Mouse (Mus musculus): Measurements from ENCODE around the gene Chd2. TPM values are rescaled to one million over a fixed set of nuclear protein-coding genes. Genes with fewer than 3 reads are reported as not detected.
"Not testable (repeated sequence)": the region's sequence is repeated elsewhere in the genome, so short reads cannot be mapped to it uniquely, and the experiment has no call there.

The Chd2 gene
- polyA plus RNA-seq, 1 experiment: 36.9 TPM

GRCm38 (mm10) chr7:73576101-73576936, 34.7 kb upstream of the Chd2 start:
- peak overlapping the region; percentile 70 for H3K27ac ChIP-seq (ENCODE audit: insufficient read depth, low read depth, low read length)
- no peak for TF ChIP-seq POLR2A (IDR thresholded peaks at IDR 0.05; ENCODE audit: low read depth, low read length)
- TF ChIP-seq CTCF (conservative IDR thresholded peaks at IDR 0.05; ENCODE audit: insufficient read depth, insufficient read length, low read depth, low read length): no peak
- H3K27me3 ChIP-seq (replicated peaks; ENCODE audit: control insufficient read depth, insufficient read depth, low read length): no peaks in the 10 kb centered on the region
- no peak overlapping the region for H3K4me3 ChIP-seq (ENCODE audit: insufficient read depth, low read depth, low read length)
- no peaks in the 10 kb centered on the region for H3K36me3 ChIP-seq (ENCODE audit: control insufficient read depth, insufficient read depth, low read length)
- peak; percentile 78 for DNase-seq
- H3K4me1 ChIP-seq (ENCODE audit: control insufficient read depth, insufficient read depth, low read length): peaks cover 17% of the 10 kb centered on the region
- WGBS: 58% methylated on average over 16 of the region's 16 CpGs

DNA sequence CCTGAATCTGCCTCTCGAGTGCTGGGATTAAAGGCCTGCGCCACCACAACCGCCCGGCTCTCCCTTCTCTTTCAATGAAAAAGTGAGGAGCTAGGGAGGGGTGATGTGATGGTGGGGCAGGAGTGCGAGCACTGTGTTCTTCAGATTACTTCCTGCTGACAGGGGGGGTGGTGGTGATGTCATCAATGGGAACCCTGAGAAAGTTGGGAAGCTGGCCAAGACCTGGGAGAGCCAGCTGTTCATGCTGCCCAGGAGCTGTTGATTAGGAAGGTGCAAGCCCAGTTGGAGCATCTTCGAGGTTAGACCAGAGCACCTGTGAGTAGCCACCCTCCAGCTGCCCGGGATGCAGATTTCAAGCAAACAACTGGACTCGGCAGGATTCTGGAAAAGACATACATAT, 33.6 kb upstream of the Chd2 start:
- peaks cover 17% of the 10 kb centered on the region for H3K4me1 ChIP-seq (ENCODE audit: control insufficient read depth, insufficient read depth, low read length)
- 73% methylated on average over 8 of the region's 8 CpGs for WGBS
- peak; percentile 54 for DNase-seq
- TF ChIP-seq POLR2A (IDR thresholded peaks at IDR 0.05; ENCODE audit: low read depth, low read length): no peak
- no peak for TF ChIP-seq CTCF (conservative IDR thresholded peaks at IDR 0.05; ENCODE audit: insufficient read depth, insufficient read length, low read depth, low read length)
- H3K36me3 ChIP-seq (ENCODE audit: control insufficient read depth, insufficient read depth, low read length): no peaks in the 10 kb centered on the region
- H3K27me3 ChIP-seq (replicated peaks; ENCODE audit: control insufficient read depth, insufficient read depth, low read length): no peaks in the 10 kb centered on the region
- H3K27ac ChIP-seq (ENCODE audit: insufficient read depth, low read depth, low read length): no peak overlapping the region
- no peak overlapping the region for H3K4me3 ChIP-seq (ENCODE audit: insufficient read depth, low read depth, low read length)

DNA sequence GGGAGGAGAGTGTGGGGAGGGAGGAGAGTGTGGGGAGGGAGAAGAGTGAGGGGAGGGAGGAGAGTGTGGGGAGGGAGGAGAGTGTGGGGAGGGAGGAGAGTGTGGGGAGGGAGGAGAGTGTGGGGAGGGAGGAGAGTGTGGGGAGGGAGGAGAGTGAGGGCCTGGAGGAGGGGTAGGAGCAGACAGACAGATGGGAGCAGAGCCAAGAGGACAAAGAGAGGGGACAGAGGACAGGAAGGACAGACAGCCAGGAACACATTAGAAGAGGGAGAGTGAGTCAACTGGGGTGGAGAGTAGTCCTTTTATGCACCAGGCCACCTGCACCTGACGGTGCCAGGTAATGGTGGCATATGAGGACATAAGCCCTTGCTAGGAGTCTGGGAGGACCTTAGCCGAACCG, 33.0 kb upstream of the Chd2 start:
- peaks cover 17% of the 10 kb centered on the region for H3K4me1 ChIP-seq (ENCODE audit: control insufficient read depth, insufficient read depth, low read length)
- WGBS: 74% methylated on average over 3 of the region's 3 CpGs
- DNase-seq; H3K36me3 ChIP-seq (ENCODE audit: control insufficient read depth, insufficient read depth, low read length); H3K27me3 ChIP-seq (replicated peaks; ENCODE audit: control insufficient read depth, insufficient read depth, low read length); H3K4me3 ChIP-seq (ENCODE audit: insufficient read depth, low read depth, low read length); H3K27ac ChIP-seq (ENCODE audit: insufficient read depth, low read depth, low read length): not testable (repeated sequence)

- Histone ChIP-seq H3K4me3 (ENCODE audit: insufficient read depth, low read depth, low read length) (no peak overlapping the region), H3K27me3 (replicated peaks; ENCODE audit: control insufficient read depth, insufficient read depth, low read length) (no peaks in the 10 kb centered on the region), H3K36me3 (ENCODE audit: control insufficient read depth, insufficient read depth, low read length) (no peaks in the 10 kb centered on the region), H3K4me1 (ENCODE audit: control insufficient read depth, insufficient read depth, low read length) (peaks cover 7% of the 10 kb centered on the region), H3K27ac (ENCODE audit: insufficient read depth, low read depth, low read length) (no peak overlapping the region)
- WGBS: 72% methylated on average over 3 of the region's 3 CpGs
- DNase-seq: no peak
- TF ChIP-seq CTCF (conservative IDR thresholded peaks at IDR 0.05; ENCODE audit: insufficient read depth, insufficient read length, low read depth, low read length) (no peak), POLR2A (IDR thresholded peaks at IDR 0.05; ENCODE audit: low read depth, low read length) (no peak)
These were observed 30.9 kb upstream of the Chd2 start for GRCm38 (mm10) chr7:73572571-73572970.

DNA sequence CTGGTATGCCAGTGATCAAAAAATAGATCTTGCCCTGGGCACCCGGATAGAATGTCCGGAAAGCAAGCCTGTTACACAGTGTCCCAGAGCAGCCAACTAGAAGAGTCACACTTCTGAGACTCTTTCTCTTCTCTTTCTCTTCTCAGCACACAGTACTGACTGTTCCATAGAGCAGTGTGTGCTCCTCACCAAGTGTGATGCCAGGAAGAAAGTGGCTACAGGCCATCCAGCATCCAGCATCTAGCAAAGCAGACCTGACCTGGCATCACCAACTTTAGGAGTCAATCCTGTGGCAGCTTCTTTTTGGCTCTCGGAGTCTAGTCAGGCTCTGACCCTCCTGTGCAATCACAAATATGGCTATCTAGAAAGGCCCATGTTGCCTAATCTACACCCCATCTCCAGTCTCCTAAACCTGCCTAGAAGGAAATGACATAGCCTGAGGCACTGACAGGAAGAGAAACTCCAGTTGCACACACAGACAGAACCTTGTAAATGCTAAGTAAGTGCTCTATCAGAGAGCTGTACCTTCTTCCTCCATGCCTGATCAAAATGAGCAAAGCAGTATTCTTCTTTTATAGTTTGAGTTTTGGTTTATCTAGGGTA, 27.3 kb upstream of the Chd2 start:
- TF ChIP-seq CTCF (conservative IDR thresholded peaks at IDR 0.05; ENCODE audit: insufficient read depth, insufficient read length, low read depth, low read length) (no peak), POLR2A (IDR thresholded peaks at IDR 0.05; ENCODE audit: low read depth, low read length) (no peak)
- WGBS: 80% methylated on average over 3 of the region's 3 CpGs
- H3K4me3 ChIP-seq (ENCODE audit: insufficient read depth, low read depth, low read length): no peak overlapping the region
- no peak for DNase-seq
- H3K4me1 ChIP-seq (ENCODE audit: control insufficient read depth, insufficient read depth, low read length): peaks cover 3% of the 10 kb centered on the region; the same call in 1 of the 2 replicates
- no peak overlapping the region for H3K27ac ChIP-seq (ENCODE audit: insufficient read depth, low read depth, low read length)
- H3K27me3 ChIP-seq (replicated peaks; ENCODE audit: control insufficient read depth, insufficient read depth, low read length): no peaks in the 10 kb centered on the region
- H3K36me3 ChIP-seq (ENCODE audit: control insufficient read depth, insufficient read depth, low read length): no peaks in the 10 kb centered on the region

GRCm38 (mm10) chr7:73567754-73568161, 26.1 kb upstream of the Chd2 start:
- peak; percentile 47 for DNase-seq
- no peak for TF ChIP-seq POLR2A (IDR thresholded peaks at IDR 0.05; ENCODE audit: low read depth, low read length)
- no peak for TF ChIP-seq CTCF (conservative IDR thresholded peaks at IDR 0.05; ENCODE audit: insufficient read depth, insufficient read length, low read depth, low read length)

DNA sequence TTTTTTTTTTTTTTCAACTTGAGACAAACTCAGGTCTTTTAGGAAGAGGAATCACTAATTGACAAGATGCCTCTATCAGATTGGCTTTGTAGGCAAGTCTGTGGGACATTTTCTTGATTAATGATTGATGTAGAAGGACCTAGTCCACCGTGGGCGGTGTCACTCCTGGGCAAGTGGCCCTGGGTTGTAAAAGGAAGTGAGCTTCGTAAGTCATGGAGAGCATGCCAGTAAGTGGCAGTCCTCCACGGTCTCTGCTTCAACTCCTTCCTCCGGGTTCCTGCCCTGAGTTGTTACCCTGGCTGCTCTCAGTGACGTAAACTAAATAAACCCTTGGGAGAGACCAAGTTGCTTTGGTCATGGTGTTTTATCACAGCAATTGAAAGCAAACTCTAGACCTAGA, 22.5 kb upstream of the Chd2 start:
- WGBS: 53% methylated on average over 6 of the region's 6 CpGs
- no peaks in the 10 kb centered on the region for H3K27me3 ChIP-seq (replicated peaks; ENCODE audit: control insufficient read depth, insufficient read depth, low read length)
- TF ChIP-seq POLR2A (IDR thresholded peaks at IDR 0.05; ENCODE audit: low read depth, low read length): no peak
- no peak for TF ChIP-seq CTCF (conservative IDR thresholded peaks at IDR 0.05; ENCODE audit: insufficient read depth, insufficient read length, low read depth, low read length)
- peak; percentile 88 for DNase-seq
- H3K4me3 ChIP-seq (ENCODE audit: insufficient read depth, low read depth, low read length): no peak overlapping the region
- H3K4me1 ChIP-seq (ENCODE audit: control insufficient read depth, insufficient read depth, low read length): peaks cover 10% of the 10 kb centered on the region; the same call in 1 of the 2 replicates
- no peak overlapping the region for H3K27ac ChIP-seq (ENCODE audit: insufficient read depth, low read depth, low read length)
- H3K36me3 ChIP-seq (ENCODE audit: control insufficient read depth, insufficient read depth, low read length): no peaks in the 10 kb centered on the region

More at GRCm38 (mm10) chr7:73567754-73568161, 26.1 kb upstream of the Chd2 start:
- WGBS: 45% methylated on average over 4 of the region's 4 CpGs
- Histone ChIP-seq H3K4me1 (ENCODE audit: control insufficient read depth, insufficient read depth, low read length) (peaks cover 3% of the 10 kb centered on the region; the same call in 1 of the 2 replicates), H3K4me3 (ENCODE audit: insufficient read depth, low read depth, low read length) (no peak overlapping the region), H3K27ac (ENCODE audit: insufficient read depth, low read depth, low read length) (peak overlapping the region; percentile 24; the same call in 1 of the 2 replicates), H3K36me3 (ENCODE audit: control insufficient read depth, insufficient read depth, low read length) (no peaks in the 10 kb centered on the region), H3K27me3 (replicated peaks; ENCODE audit: control insufficient read depth, insufficient read depth, low read length) (no peaks in the 10 kb centered on the region)

Data from kidney, adult 2 months (tissue).